Mouse (Mus musculus) embryonic facial prominence, embryonic 12.5 days (tissue): ENCODE measurements at regions not wholly inside any gene's neighbourhood (a gene's known extent, or its start where the extent isn't known, plus 50 kb on each side); places are given as distances from the start of the nearest gene placed in this dataset.

Source experiments
- ATAC-seq: fragments of 200-750 bp; cut with Nextera tagmentation; 2 replicates; pipeline ENCODE4 v1.8.0; 2017; ENCODE audit not compliant: insufficient number of reproducible peaks, insufficient read depth, low FRiP score, low TSS enrichment
- H3K27ac ChIP-seq: fragments of 300-500 bp; sonication (generic); 2 replicates; pipeline ENCODE4 v1.5.1; 2016; ENCODE audit warnings: mild to moderate bottlenecking
- H3K27me3 ChIP-seq: fragments of 300-500 bp; sonication (generic); 2 replicates; pipeline ENCODE4 v1.6.1; 2016; ENCODE audit warnings: mild to moderate bottlenecking, moderate library complexity
- H3K36me3 ChIP-seq: fragments of 300-500 bp; sonication (generic); 2 replicates; pipeline ENCODE4 v1.6.1; 2016; ENCODE audit warnings: mild to moderate bottlenecking
- H3K4me1 ChIP-seq: fragments of 300-500 bp; sonication (generic); 2 replicates; pipeline ENCODE4 v1.6.1; 2016
- H3K4me2 ChIP-seq: fragments of 300-500 bp; sonication (generic); replicated peaks from 2 replicates; pipeline ENCODE4 v1.6.1; 2016; ENCODE audit warnings: mild to moderate bottlenecking, moderate library complexity
- H3K4me3 ChIP-seq: fragments of 300-500 bp; sonication (generic); 2 replicates; pipeline ENCODE4 v1.5.1; 2016; ENCODE audit warnings: mild to moderate bottlenecking
- H3K9ac ChIP-seq: fragments of 300-500 bp; sonication (generic); 2 replicates; pipeline ENCODE4 v1.6.1; 2016; ENCODE audit warnings: mild to moderate bottlenecking, moderate library complexity
- H3K9me3 ChIP-seq: fragments of 300-500 bp; sonication (generic); 2 replicates; pipeline ENCODE4 v1.6.1; 2016; ENCODE audit warnings: mild to moderate bottlenecking, moderate library complexity
- WGBS: fragments of 180-500 bp; shearing (Covaris S2); methylation state at CpG from one replicate; pipeline ENCODE4 v1.1.7; 2016; 5-methylcytosine and 5-hydroxymethylcytosine counted together

DNA sequence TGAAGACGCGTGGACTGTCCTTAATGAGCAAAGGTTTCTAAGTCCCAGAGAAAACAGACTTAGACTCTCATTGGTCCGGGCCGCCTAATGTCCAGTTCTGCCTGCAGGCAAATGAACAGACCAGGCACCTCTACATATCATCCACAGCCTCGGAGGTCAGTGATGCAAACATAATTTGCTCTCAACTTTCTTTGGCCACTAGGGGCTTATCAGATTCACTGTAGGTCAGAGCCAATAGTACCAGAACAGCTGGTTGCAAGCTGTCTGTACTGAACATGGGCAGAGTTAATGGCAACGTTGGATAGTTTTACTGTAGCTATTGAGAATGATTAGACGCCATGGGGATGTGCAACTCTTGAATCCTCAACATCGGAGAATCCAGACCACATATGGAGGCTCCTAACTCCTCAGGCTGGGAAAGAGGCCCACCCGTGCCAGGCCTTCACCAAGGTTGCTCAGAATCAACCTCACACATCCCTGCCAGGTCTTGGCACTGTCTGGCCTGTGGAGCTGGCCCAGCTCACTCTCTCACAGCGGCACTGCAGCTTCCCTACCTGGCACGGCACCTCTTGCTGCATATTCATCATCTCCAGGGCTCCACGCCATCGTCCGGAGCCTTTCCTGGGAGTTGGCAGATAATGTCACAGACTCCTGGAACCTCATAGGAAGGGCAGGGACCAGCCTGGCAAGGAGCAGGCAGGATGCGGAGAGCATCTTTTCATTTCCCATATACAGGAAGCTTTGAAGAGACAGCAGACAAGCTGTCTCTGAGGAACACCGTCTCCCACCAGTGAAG, 228.1 kb downstream of the Gm4791 start:
- no peaks in the 10 kb centered on the region for H3K9me3 ChIP-seq
- H3K27ac ChIP-seq, result no peak overlapping the region
- 85% methylated on average over 16 of the region's 16 CpGs for WGBS
- H3K9ac ChIP-seq, result no peak overlapping the region
- H3K36me3 ChIP-seq, result no peaks in the 10 kb centered on the region
- H3K4me3 ChIP-seq, result no peak overlapping the region
- H3K4me1 ChIP-seq, result 0 out of 2 replicates have a peak, but pooled peaks cover 3% of the 10 kb centered on the region
- no peak for ATAC-seq
- H3K4me2 ChIP-seq, result no peak overlapping the region
- H3K27me3 ChIP-seq, result peaks cover 4% of the 10 kb centered on the region; the same call in 1 of the 2 replicates

- Histone ChIP-seq H3K27me3 (peaks cover 4% of the 10 kb centered on the region; the same call in 1 of the 2 replicates), H3K4me1 (0 out of 2 replicates have a peak, but pooled peaks cover 3% of the 10 kb centered on the region), H3K27ac (no peak overlapping the region), H3K9ac (no peak overlapping the region), H3K4me2 (no peak overlapping the region), H3K36me3 (no peaks in the 10 kb centered on the region), H3K4me3 (no peak overlapping the region), H3K9me3 (no peaks in the 10 kb centered on the region)
- ATAC-seq, result no peak
- 86% methylated on average over 8 of the region's 8 CpGs for WGBS
These were observed 228.8 kb downstream of the Gm4791 start for GRCm38 (mm10) chr9:47227298-47227697.

DNA sequence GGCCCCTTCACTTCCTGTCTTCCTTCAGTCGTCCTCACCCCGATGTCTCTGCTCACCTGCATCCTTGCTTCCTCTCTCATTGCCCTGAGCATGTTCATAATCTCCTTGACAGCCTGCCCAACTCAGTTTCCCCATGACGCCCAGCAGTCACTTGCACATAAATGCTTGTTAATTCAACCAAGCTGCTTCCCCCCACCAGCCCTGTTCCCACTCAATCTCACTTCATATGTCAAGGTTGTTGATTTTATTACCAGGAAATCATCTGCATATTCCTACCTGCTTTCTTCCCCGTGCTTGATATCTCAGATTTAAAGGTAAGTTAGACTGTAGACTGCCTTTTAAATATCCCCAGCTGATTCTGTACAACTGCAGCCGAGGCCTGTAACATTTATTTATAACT, 230.2 kb downstream of the Gm4791 start:
- Histone ChIP-seq H3K27ac (no peak overlapping the region), H3K4me2 (no peak overlapping the region), H3K36me3 (no peaks in the 10 kb centered on the region), H3K4me1 (0 out of 2 replicates have a peak, but pooled peaks cover 3% of the 10 kb centered on the region), H3K9me3 (no peaks in the 10 kb centered on the region), H3K27me3 (peaks cover 4% of the 10 kb centered on the region; the same call in 1 of the 2 replicates), H3K4me3 (no peak overlapping the region), H3K9ac (no peak overlapping the region)
- 62% methylated on average over 5 of the region's 5 CpGs for WGBS
- ATAC-seq, result no peak

- Histone ChIP-seq H3K4me1 (0 out of 2 replicates have a peak, but pooled peaks cover 3% of the 10 kb centered on the region), H3K4me2 (no peak overlapping the region), H3K27me3 (peaks cover 4% of the 10 kb centered on the region; the same call in 1 of the 2 replicates), H3K36me3 (no peaks in the 10 kb centered on the region), H3K9ac (no peak overlapping the region), H3K27ac (no peak overlapping the region), H3K4me3 (no peak overlapping the region), H3K9me3 (no peaks in the 10 kb centered on the region)
- ATAC-seq, result no peak
- 76% methylated on average over 6 of the region's 6 CpGs for WGBS
These were observed 230.8 kb downstream of the Gm4791 start for GRCm38 (mm10) chr9:47229296-47229695.

DNA sequence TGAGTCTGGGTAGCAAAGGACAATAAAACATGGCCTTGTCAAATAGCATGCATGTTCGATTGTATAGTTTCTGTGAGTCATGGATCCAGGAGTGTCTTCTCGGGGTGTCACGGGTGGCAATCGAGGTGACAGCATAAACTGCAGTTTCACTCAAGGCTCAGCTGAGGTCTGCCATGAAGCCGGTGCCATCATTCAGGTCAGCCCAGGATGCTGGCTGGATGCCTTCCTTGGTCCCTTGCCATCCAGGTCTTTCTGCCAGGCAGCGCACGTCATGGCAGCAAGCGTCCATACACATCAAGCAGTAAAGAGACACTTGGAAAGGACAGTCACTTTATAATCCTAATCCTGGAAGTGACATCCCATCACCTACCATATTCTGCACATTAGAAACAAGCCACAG, 242.4 kb downstream of the Gm4791 start:
- Histone ChIP-seq H3K9me3 (no peaks in the 10 kb centered on the region), H3K4me2 (no peak overlapping the region), H3K27ac (no peak overlapping the region), H3K27me3 (no peaks in the 10 kb centered on the region), H3K4me3 (no peak overlapping the region), H3K4me1 (no peaks in the 10 kb centered on the region), H3K36me3 (no peaks in the 10 kb centered on the region), H3K9ac (no peak overlapping the region)
- no peak for ATAC-seq
- 93% methylated on average over 8 of the region's 8 CpGs for WGBS

DNA sequence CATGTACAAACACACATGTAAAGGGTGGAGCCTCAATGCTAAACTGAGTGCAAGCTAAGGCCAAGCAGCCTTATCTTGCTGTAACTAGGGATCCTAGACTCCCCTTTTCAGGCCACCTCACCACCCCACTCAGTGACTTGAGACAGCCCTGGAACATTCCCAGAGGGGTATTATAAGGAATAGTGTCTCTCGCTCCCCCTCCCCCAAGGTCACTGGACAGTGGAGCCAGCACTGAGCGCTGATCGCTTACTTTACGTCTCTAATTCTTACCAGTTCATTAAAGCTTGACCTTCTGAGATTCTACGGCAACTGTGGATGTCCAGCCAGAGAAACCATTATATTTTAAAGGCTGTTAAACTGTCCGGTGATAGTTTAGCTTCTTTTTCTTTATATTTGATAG, 243.5 kb downstream of the Gm4791 start:
- no peak for ATAC-seq
- Histone ChIP-seq H3K27ac (no peak overlapping the region), H3K4me3 (no peak overlapping the region), H3K27me3 (no peaks in the 10 kb centered on the region), H3K9me3 (no peaks in the 10 kb centered on the region), H3K4me1 (no peaks in the 10 kb centered on the region), H3K36me3 (no peaks in the 10 kb centered on the region), H3K4me2 (no peak overlapping the region), H3K9ac (no peak overlapping the region)
- WGBS, result 87% methylated on average over 6 of the region's 6 CpGs

GRCm38 (mm10) chr9:47242526-47242925, 244.0 kb downstream of the Gm4791 start:
- no peak overlapping the region for H3K27ac ChIP-seq
- no peak overlapping the region for H3K9ac ChIP-seq
- no peaks in the 10 kb centered on the region for H3K36me3 ChIP-seq
- no peaks in the 10 kb centered on the region for H3K9me3 ChIP-seq
- ATAC-seq, result no peak
- no peaks in the 10 kb centered on the region for H3K4me1 ChIP-seq
- no peak overlapping the region for H3K4me3 ChIP-seq
- no peak overlapping the region for H3K4me2 ChIP-seq
- H3K27me3 ChIP-seq, result no peaks in the 10 kb centered on the region
- 77% methylated on average over 8 of the region's 8 CpGs for WGBS

DNA sequence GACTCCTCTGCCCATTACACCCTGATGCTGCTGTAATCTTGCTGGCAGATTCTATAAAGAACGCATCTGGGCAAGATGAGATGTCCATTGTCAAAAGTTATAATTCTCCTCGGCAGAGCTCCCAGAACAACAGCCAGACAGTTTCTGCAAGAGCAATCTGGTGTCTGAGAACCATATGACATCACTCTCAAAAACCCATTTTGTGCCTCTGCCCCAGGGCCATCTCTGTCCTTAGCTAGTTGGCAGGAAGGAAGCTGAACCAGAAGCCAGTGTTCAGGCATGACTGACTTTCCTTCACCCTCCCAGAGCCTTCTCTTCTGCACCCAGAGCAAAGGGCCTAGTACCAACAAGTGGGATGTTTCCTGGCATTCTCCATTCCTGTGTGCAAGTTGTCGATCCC, 250.5 kb downstream of the Gm4791 start:
- Histone ChIP-seq H3K9ac (no peak overlapping the region), H3K27me3 (no peaks in the 10 kb centered on the region), H3K4me2 (no peak overlapping the region), H3K9me3 (no peaks in the 10 kb centered on the region), H3K4me1 (no peaks in the 10 kb centered on the region), H3K27ac (no peak overlapping the region), H3K4me3 (no peak overlapping the region), H3K36me3 (no peaks in the 10 kb centered on the region)
- ATAC-seq, result no peak
- 58% methylated on average over 3 of the region's 3 CpGs for WGBS

GRCm38 (mm10) chr9:47251160-47251559, 252.6 kb downstream of the Gm4791 start:
- no peak for ATAC-seq
- Histone ChIP-seq H3K4me1 (no peaks in the 10 kb centered on the region), H3K4me2 (no peak overlapping the region), H3K9me3 (no peaks in the 10 kb centered on the region), H3K27ac (no peak overlapping the region), H3K9ac (no peak overlapping the region), H3K4me3 (no peak overlapping the region), H3K36me3 (no peaks in the 10 kb centered on the region), H3K27me3 (no peaks in the 10 kb centered on the region)
- WGBS, result 86% methylated on average over 2 of the region's 2 CpGs

DNA sequence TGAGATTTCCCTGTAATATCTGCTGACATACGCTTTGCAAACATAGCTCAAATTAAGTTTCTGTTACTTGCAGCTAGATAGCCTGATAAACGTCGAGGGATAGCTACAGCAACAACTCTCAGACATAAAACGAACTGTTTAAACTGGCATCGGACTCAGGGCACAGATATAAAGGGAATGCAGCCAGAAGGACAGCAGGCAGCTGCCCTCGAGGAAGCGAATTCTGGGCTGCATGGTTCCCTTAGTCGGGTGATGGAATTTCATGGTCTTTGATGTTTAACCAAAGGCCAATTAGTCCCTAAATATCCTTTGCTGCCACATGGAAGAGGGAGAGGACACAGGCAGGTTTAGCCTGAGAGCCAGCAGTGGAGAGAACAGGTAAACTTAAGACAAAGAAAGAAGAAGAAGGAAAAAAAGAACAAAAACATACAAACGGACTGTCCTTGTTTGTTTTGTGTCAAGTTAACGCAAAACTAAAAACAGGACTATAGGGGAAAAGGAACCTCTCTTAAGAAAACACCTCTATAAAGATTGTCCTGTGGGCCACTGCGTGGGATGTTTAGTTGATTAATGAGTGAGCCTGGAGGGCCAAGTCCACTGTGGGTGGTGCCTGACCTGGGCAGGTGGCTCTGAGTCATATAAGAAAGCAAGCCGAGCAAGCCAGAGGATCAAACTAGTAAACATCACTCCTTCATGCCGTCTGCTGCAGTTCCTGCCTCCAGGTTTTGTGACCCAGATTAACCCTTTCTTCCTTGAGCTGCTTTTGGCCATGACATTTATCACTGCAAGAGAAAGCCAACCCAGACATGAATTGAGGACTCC, 255.5 kb downstream of the Gm4791 start:
- Histone ChIP-seq H3K9ac (no peak overlapping the region), H3K27ac (no peak overlapping the region), H3K27me3 (no peaks in the 10 kb centered on the region), H3K36me3 (no peaks in the 10 kb centered on the region), H3K4me1 (no peaks in the 10 kb centered on the region), H3K4me3 (no peak overlapping the region), H3K4me2 (no peak overlapping the region), H3K9me3 (no peaks in the 10 kb centered on the region)
- WGBS, result 46% methylated on average over 13 of the region's 13 CpGs
- no peak for ATAC-seq

DNA sequence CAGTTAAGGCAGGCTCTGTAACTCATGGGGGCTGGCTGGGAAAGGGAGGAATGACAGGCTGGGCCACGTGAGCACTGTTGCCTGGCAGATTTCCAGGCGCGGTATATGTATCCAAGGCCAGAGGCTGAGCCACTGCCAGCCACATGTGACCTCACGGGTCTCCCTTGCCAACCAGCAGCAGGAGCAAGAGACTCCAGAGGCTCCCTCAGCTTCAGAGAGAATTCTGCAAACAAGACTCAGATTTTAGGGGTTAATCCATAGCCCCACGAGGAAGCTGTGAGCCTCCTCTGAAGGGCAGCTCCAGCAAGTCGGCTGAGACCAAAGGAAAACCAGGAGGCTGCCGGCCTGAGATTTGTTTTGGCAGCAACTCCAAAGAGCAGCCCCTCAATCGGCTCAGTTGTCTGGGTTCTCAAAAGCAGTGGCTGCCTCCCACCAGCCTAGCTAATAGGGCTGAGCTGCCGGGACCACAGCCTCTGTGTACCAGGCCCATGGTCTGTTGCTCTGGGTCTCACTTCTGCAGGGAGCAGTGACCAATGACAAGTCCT, 264.0 kb upstream of the Cadm1 start:
- Histone ChIP-seq H3K4me2 (no peak overlapping the region), H3K27ac (0 out of 2 replicates have a peak overlapping the region, but pooled peaks have one; percentile 23), H3K9me3 (no peaks in the 10 kb centered on the region), H3K27me3 (no peaks in the 10 kb centered on the region), H3K36me3 (no peaks in the 10 kb centered on the region), H3K9ac (no peak overlapping the region), H3K4me3 (no peak overlapping the region), H3K4me1 (no peaks in the 10 kb centered on the region)
- 38% methylated on average over 9 of the region's 9 CpGs for WGBS
- ATAC-seq, result no peak
